Mouse (Mus musculus) megakaryocyte progenitor cell, adult 5-6 weeks (primary cell): ENCODE data around the gene Lhfpl2. TPM values are rescaled to one million over a fixed set of nuclear protein-coding genes. Genes with fewer than 3 reads are reported as not detected.

ENCODE experiments used
- ATAC-seq: replicated peaks from 2 replicates; pipeline ENCODE4 v1.8.0; 2016; ENCODE audit warnings: mild to moderate bottlenecking, moderate TSS enrichment, inconsistent platforms; ENCODE audit not compliant: poor library complexity
- total RNA-seq, 2 experiments: library from RNA; stranded (forward) in 1 of 2; stranded (reverse) in 1 of 2; fragments of 157-497, 149-512 nt in 1 of 2; fragments of 200-1000 nt in 1 of 2; gene quantifications; 2 replicates each; pipeline versions ENCODE4 v1.2.3 to v1.2.4; 2015 to 2017

Lhfpl2 gene
- total RNA-seq, 2 experiments from 2014 or later, result 11.0 to 11.2 TPM

DNA sequence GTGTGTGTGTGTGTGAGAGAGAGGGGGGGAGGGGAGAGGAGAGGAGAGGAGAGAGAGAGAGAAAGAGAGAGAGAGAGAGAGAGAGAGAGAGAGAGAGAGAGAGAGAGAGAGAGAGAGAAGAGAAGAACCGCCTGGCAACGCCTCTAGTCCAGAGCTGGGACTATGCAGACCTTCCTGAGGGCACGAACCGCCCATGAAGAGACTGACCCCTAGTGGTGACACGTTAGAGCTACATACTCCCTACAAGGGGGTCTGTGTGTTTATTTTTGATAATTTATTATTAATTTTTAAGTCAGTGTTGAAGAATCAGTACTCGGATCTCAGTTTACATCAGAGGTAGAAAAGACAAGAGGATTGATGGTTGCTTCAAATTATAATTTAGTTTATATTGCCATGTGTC is 147.6 kb downstream of the Lhfpl2 start:
- ATAC-seq, result peak; percentile 97

DNA sequence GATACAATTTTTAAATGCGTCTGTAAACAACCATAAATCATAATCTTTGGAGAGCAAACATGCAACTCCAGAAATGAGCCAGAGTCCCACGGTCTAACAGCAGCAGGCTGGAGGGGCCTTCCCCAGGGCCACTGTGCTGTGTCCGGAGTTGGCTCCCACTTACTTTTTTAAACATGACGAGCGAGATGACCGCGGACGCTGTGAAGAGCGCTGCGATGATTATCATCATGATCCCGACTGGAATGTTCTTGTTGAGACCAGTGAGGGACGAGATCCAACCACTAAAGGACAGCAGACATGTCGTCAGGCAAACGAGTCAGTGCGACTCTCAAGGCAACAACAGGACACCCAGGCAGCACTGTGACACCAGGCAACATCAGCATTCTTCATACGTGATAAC is 150.4 kb downstream of the Lhfpl2 start:
- no peak for ATAC-seq

DNA sequence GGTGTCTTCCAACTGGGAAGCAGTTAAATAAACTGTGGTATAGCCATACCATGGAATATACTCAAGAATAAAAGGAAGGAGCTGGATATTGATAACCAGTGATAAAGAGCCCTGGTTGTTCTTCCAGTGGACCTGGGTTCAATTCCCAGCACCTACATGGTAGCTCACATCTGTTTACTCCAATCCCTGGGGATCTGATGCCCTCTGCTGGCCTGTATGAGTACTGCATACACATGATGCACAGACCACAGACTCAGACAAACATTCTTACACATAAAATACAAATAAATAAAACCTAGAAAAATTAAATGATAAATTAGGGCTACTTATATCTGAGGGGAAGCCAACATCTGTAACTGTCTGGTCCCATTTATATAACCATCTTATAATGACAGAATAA is 151.3 kb downstream of the Lhfpl2 start:
- no peak for ATAC-seq

DNA sequence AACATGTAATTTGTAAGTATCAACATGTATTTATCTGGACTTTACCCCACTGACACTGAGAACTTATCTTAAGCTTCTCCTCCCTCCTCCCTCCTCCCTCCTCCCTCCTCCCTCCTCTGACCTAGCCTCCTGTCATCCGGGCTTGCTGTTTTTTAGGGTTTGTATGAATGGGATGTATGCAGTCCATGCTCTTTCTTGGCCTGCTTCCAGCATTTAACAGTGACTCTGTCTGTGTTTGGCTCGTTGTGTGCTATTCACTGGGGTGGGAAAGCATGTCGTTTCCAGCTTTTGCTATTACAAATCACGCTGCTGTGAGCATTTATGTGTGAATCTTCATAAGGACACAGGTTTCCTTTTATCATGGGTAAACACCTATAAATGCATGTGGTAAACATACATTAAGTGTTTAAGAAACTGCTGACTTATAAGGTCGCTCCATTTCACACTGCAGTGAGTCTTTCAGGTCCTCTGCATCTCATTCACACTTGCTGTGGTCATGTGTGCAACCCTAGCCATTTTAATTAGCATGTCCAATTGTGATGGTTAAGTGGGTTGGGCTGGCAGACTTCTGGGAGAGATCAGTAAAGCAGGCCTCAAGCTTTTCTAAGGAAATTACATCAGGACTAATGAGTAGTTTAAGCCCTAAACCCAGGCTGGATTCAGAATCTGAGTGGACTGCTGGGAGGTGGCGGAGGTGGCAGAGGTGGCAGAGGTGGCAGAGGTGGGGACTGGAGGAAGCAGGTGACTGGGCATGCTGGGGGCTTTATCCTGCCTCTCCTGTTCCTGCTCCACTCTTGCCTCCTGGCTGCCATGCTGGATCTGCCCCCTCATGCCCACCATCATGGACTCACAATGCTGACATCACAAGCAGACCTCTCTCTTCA is 153.9 kb downstream of the Lhfpl2 start:
- ATAC-seq, result no peak

DNA sequence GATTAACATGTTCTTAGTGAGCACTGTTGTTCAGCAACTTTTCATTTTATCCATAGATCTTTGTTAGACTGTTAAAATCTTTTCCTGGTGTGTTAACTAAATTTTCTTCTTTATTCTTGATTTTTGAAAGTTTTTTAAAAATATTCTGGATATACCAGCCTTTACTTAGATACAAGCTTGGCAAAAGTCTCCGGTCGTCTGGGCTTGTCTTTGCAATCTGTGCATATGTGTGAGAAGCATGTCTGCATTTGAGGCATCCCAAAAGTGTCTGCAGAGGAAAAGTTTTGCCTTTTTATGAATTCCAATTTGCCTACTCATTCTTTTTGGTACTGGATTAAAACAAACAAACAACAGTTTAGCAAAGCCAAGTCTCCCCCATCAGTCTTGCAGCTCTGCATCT is 154.6 kb downstream of the Lhfpl2 start:
- ATAC-seq, result no peak

DNA sequence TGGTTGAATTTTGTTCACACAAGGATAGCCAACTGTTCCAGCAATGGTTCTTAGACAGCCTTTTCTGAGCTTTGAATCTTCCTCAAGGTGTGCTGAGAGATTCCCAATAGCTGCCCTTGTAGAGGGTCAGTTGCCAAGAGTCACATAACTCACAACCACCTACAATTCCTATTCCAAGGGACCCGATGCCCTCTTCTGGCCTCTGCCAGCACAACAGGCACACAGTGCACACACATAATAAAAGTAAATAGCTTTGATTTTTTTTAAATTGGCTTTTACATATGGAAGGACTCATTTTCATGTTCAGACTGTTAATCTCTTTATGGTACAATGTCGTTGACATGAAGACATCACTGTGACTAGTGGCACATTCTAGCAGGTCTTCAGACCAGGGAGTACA is 155.1 kb downstream of the Lhfpl2 start:
- 0 out of 2 replicates have a peak, but pooled peaks have one; percentile 34 for ATAC-seq

DNA sequence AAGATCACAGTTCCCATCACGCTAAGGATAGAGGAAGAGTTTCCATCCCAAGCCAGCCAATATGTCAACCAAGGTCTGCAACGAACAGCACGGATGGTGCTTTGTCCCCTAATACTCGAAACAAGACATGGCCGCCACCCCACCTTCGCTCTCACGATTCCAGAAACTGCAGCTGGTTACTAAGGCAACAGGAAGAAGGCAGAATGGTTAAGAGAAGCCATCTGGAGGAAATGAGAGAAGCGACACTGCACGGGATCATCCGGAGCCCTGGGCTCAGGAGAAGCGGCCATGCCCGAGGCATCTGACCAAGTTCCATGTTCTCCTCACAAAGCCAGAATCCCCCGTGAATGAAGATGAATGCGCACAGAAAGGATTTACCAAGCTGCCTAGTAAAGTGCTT is 166.0 kb downstream of the Lhfpl2 start:
- ATAC-seq, result no peak

DNA sequence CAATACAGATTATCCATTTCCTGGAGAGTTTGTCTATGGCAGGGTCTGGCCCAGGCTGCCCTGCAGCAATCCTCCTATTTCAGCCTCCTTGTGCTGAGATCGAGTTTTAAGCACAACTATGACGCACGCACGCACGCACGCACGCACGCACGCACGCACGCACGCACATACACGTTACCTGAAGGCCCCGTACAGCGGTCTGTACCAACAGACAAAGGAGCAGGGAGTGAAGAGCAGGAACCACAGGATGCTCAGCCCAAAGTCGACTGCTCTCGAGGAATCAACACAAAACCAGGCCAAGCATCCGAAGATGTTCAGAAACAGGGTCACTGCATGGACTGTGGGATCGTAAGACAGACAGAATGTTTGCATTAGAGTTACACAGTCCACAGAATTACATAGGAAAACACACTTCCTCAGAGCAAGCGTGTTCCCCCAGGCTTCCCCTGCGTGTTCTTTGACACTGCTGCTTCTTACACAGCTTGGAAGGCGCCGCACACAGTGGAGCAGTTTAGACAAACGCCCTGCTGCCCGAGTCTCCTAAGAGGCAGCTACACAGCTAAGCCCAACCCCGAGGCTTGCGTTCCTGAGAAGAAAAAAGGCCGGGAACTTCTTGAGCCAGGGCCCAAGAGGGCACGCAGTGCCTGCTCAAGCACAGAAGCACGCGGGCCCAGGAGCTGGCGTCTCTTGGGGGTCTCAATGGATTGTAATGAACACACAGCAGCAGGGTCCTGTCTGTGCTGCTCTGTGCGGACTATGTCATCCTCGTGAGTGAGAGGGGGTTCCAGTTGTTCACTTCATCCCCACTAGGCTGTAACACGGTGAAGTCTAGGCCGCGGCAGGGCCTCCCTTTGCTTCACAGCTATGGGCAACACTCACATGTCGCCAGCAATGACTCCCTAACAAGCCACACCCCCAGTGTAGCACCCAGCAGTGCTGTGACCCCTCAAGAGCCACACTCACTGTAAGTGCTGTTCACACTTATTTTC is 167.4 kb downstream of the Lhfpl2 start:
- ATAC-seq, result no peak

DNA sequence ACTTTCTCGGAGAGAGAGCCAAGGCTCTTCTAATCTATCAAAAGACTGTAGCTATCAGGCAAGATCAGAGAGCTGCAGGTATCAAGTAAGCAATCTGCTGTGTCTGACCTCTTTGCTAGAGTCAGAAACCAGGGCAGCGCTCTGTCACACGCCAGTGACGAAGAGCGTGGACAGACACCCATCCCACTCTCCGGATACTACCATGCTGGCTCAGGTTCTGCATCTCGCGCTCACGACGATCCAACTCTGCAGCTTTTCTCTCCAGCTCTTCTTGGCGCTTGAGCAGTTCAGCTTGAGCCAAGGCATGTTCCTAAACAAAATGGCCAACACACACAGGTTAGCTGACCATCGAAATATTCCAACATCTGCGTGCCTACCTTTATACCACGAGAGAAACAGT is 174.3 kb downstream of the Lhfpl2 start:
- no peak for ATAC-seq

DNA sequence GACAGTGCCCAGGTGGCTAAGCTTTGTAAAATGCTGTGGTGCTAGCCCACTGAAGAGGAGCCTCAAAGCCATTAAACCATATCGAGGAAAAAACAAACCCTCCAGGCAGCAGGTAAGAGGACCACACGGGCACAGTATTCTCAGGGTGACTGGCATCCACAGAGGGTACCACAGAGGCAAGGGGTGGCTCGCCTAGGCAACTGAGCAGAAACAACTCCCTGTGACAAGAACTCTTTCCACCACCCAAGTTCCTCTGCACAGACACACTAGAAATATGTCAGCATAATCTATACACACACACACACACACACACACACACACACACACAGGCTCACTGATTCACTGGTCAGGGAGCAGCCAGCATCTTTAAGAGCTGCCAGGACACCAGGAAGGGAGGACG is 181.9 kb downstream of the Lhfpl2 start:
- ATAC-seq, result no peak

DNA sequence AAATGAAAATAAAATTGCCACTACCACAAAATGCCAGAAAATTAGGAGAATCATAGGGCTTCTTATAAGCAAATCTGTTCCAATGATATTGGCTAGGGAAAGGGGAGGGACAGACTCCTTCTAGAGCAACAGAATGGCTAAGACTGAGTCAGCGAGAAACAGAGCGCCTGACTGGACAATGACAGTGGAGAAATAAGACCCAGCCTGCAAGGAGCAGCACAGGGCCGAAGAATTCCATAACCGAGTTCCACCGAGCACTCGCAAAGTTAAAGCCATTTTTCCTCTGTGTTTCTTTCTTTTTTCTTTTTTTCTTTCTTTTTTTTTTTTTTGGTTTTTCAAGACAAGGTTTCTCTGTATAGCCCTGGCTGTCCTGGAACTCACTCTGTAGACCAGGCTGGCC is 182.5 kb downstream of the Lhfpl2 start:
- no peak for ATAC-seq

DNA sequence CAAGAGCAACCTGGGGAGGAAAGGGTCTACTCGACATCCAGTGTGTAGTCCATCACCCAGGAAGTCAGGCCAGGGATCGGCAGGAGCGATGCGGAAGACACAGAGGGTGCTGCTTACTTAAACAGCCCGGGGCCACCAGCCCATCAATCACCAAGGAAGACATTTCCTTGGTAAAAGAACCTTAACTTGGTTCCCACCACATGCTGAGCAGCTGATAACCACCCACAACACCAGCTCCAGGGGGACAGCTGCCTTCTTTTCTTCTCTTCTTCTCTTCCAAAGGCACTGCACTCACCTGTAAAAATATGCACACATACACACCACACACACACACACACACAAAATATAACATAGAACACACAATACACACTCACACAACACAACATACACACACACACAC is 183.3 kb downstream of the Lhfpl2 start:
- ATAC-seq, result peak; percentile 50

DNA sequence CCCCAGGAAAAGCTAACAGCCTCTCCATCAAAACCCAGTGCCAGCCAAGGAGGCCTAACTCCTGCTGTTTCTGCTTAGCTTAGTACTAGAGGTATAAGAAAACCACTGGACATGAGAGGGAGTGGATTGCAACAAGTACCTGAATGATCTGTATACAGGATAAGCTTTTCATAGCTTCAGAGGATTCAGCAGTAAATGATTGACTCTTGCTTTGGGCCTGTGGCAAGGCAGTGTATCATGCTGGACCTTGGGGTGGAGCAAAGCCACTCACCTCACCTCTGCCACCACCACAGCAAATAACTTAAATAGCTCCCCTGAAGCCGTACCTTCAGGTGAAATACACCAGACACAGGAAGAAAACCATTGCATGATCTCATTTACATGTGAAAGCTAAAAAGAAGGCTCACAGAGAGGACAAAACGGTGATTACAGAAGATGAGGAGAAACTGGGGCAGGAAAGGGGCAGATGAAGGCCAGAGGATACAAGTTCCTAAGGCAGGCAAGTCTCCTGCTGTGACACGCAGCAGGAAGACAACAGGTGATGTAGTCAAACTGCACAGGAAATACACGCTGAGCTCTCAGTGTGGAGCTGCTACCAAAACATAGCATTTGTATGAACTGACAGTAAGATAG is 184.4 kb downstream of the Lhfpl2 start:
- no peak for ATAC-seq

DNA sequence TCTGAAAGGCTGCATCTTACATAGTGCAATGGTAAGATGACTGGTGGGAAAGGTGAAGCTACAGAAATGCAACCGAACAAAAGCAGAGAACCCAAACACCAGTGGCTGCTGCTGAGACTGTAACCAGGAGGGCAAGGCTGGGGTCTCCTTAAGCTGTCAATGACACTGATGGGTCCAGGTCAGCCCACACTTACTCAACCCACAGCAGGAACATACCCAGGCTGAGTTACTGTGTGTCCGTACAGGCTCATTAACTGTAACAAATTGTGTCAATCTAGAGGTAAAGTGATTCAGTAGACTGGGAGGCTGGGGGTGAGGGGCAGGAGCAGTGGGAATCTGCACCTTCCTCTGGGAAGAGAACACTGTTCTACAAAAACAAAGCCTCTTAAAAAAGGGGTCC is 185.3 kb downstream of the Lhfpl2 start:
- no peak for ATAC-seq

Other genes starting within 250 kb of the Lhfpl2 start
- 18.5 and 20.0 TPM in 2 replicates for gene Scamp1, start 228.1 kb downstream of the Lhfpl2 start, total RNA-seq (2015)
- gene Scamp1, start 228.1 kb downstream of the Lhfpl2 start, total RNA-seq (2017), result 11.0 and 14.9 TPM in 2 replicates